Mouse (Mus musculus) lung, postnatal 0 days (tissue): ENCODE results near the gene Yap1.
"Not testable (repeated sequence)": the region's sequence is repeated elsewhere in the genome, so short reads cannot be mapped to it uniquely, and the experiment has no call there.

Experiments used
- CTCF ChIP-seq: IDR thresholded peaks from 2 replicates; pipeline ENCODE4 v1.5.1; 2016; ENCODE audit warnings: antibody characterized with exemption, mild to moderate bottlenecking
- EP300 ChIP-seq: IDR thresholded peaks from 2 replicates; pipeline ENCODE4 v1.6.1; 2016; ENCODE audit warnings: antibody characterized with exemption, mild to moderate bottlenecking, control low read depth

- not testable (repeated sequence) for TF ChIP-seq CTCF, EP300
Measured at GRCm38 (mm10) chr9:7891796-7892195, 112.6 kb downstream of the Yap1 start.
